Mouse (Mus musculus): ENCODE data around the gene Hoxa4.

Gene Hoxa4

DNA sequence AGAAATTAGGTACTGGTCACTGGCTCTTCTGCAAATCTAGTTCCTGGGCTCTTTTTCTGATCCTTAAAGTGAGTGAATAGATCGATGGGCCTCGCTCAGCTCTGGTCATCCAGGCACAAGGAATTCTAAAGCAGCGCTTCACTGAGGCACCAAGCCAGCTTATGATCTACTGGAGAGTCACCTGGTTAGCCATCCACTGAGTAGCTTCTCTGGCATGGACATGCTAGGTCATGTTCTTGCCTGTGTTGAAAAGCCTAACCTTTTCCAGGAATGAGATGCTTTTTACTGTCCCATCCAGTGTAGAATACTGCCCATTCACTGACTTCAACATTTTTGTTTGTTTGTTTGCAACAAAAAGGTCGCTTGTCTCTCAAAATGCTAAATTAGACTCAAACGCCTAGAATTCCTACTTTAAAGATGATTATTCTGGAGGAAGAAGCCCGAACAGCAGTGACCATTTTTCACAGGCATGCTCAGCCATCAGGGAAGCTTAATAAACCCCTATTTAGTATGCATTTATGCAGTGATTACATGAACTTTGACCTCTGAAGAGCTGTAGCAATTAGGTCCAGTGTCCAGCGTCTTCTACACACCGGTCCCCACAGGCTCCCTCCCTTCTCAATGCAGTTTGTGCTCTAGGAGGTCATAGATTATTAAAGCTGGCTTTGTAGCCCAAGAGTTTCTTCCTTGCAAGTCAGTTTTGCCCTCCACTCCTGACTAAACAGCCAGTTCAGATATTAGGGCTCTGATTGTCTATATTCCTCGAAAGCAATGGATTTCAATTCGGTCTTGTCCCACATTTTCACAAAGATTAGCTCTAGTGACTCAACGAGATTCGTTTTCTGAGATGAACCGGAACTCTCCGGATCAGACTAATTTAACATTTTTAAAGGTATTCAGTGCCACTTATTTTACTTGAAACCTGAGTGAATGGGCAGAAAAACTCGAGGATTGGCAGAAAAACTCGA, 39.0 kb downstream of the Hoxa4 start:
- DNase-seq (ENCODE audit: low spot score), result no peak

DNA sequence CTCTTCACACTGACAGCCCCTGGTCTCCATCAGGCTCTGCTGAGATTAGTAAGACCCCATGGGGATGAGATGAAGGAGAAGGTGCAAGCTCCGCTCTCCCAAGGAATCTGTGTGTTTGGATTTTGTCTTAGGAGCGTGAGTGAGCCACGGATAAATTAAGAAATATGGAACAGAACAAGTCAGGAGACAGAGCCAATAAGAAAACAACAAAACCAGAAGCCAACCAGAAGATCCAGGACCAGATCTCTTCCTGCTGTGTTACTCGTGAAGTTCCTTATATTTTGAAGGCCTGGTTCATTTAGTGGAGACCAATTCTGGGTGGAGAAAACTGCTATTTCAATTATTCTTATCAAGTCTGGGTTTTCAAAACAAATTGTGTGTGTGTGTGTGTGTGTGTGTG, 40.0 kb downstream of the Hoxa4 start:
- DNase-seq (ENCODE audit: low spot score), result no peak

DNA sequence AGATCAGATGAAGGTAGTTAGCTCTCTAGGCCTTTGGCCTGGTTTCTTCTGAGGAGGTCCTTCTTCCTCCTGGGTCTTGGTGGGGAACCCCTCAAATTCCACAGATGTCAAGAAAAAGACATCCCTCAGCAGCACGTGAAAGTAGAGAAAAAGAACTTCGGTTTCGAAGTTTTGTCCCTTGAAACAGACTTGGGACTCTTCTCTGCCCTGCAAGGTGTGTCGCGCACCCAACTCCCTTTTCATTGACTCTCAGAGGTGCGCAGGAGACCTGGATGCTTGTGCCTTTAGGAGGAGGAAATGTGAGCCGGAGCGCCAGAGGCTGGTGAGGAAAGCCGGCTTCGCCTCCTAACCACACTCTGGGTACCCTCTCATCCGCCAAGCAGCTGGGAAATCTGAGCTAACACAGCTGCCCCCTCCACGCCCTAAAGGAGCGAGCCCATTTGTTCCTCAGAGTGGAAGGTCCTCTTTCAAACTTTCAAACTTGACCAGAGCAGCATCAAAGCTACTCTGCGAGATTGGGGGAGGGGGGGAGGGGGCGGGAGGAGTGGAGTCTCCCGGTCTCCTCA, 41.1 kb downstream of the Hoxa4 start:
- no peak for DNase-seq (ENCODE audit: low spot score)
